Mouse (Mus musculus) spleen, adult 2 months (tissue): ENCODE results near the gene Trmo. TPM values are rescaled to one million over a fixed set of nuclear protein-coding genes. Genes with fewer than 3 reads are reported as not detected.

Source experiments
- DNase-seq, 2 experiments: peaks; one replicate each; pipeline versions ENCODE4 v3.0.0 to v3.0.0-alpha.2; 2012 to 2021; ENCODE audit warnings: low spot score in 2 of 2, low read depth in 1 of 2
- H3K27ac ChIP-seq: fragments of 200-500 bp; 2 replicates; pipeline ENCODE4 v1.5.1; 2012; ENCODE audit warnings: low read length, inconsistent platforms; ENCODE audit not compliant: insufficient read depth
- H3K27me3 ChIP-seq: fragments of 200-500 bp; 2 replicates; pipeline ENCODE4 v1.6.1; 2012; ENCODE audit warnings: mild to moderate bottlenecking, moderate library complexity, low read length, inconsistent platforms; ENCODE audit not compliant: control insufficient read depth, insufficient read depth
- H3K36me3 ChIP-seq: fragments of 200-500 bp; 2 replicates; pipeline ENCODE4 v1.6.1; 2012; ENCODE audit warnings: mild to moderate bottlenecking, low read length, inconsistent platforms; ENCODE audit not compliant: control insufficient read depth, insufficient read depth
- H3K4me1 ChIP-seq: fragments of 200-500 bp; 2 replicates; pipeline ENCODE4 v1.6.1; 2011; ENCODE audit warnings: inconsistent platforms; ENCODE audit not compliant: control insufficient read depth, insufficient read depth, insufficient read length
- H3K4me3 ChIP-seq: fragments of 200-500 bp; 2 replicates; pipeline ENCODE4 v1.5.1; 2011; ENCODE audit warnings: mild to moderate bottlenecking, inconsistent platforms; ENCODE audit not compliant: insufficient read depth, insufficient read length; ENCODE audit errors: extremely low read depth
- CTCF ChIP-seq: fragments of 200-500 bp; IDR thresholded peaks from 2 replicates; pipeline ENCODE4 v1.5.1; 2011; ENCODE audit warnings: mild to moderate bottlenecking, inconsistent platforms; ENCODE audit not compliant: insufficient read depth, insufficient read length, insufficient replicate concordance; ENCODE audit errors: extremely low read depth
- POLR2A ChIP-seq: fragments of 200-500 bp; IDR thresholded peaks from 2 replicates; pipeline ENCODE4 v1.6.1; 2011; ENCODE audit warnings: low read depth, low read length, inconsistent platforms
- WGBS: fragments of 180-500 bp; shearing (Covaris S2); methylation state at CpG from one replicate; pipeline ENCODE4 v1.1.7; 2018; 5-methylcytosine and 5-hydroxymethylcytosine counted together
- polyA plus RNA-seq: library from polyadenylated mRNA; depleted of rRNA; stranded (reverse); fragments of >200 nt; gene quantifications from 2 replicates; pipeline ENCODE4 v1.2.3, GENCODE M21; 2012

Gene Trmo
- polyA plus RNA-seq, 1 experiment: 11.6 TPM

- H3K4me3 ChIP-seq: no peak overlapping the region
- 0 out of 2 replicates have a peak, but pooled peaks cover 1% of the 10 kb centered on the region for H3K27me3 ChIP-seq
- H3K36me3 ChIP-seq: peaks cover 9% of the 10 kb centered on the region
- no peak overlapping the region for H3K27ac ChIP-seq
- DNase-seq: peak in 1 of 2 experiments; percentile 18
- peak; percentile 11; the same call in 1 of the 2 replicates for TF ChIP-seq CTCF
- no peak for TF ChIP-seq POLR2A
- H3K4me1 ChIP-seq: no peaks in the 10 kb centered on the region
- WGBS: 55% methylated on average over 6 of the region's 6 CpGs
Observed at GRCm38 (mm10) chr4:46374455-46374854, 14.8 kb downstream of the Trmo start.

- TF ChIP-seq POLR2A (no peak), CTCF (no peak)
- H3K4me1 ChIP-seq: no peaks in the 10 kb centered on the region
- 0 out of 2 replicates have a peak, but pooled peaks cover 1% of the 10 kb centered on the region for H3K27me3 ChIP-seq
- 16% methylated on average over 19 of the region's 19 CpGs for WGBS
- no peak for DNase-seq
- H3K4me3 ChIP-seq: no peak overlapping the region
- H3K36me3 ChIP-seq: no peaks in the 10 kb centered on the region
- H3K27ac ChIP-seq: no peak overlapping the region
Observed at GRCm38 (mm10) chr4:46371030-46371429, 18.2 kb downstream of the Trmo start.

GRCm38 (mm10) chr4:46370406-46370805 lies 18.8 kb downstream of the Trmo start:
- TF ChIP-seq CTCF (no peak), POLR2A (no peak)
- WGBS: 50% methylated on average over 6 of the region's 6 CpGs
- DNase-seq: no peak
- no peaks in the 10 kb centered on the region for H3K36me3 ChIP-seq
- 0 out of 2 replicates have a peak, but pooled peaks cover 1% of the 10 kb centered on the region for H3K27me3 ChIP-seq
- H3K4me3 ChIP-seq: no peak overlapping the region
- H3K27ac ChIP-seq: no peak overlapping the region
- H3K4me1 ChIP-seq: no peaks in the 10 kb centered on the region

- H3K4me1 ChIP-seq: no peaks in the 10 kb centered on the region
- no peak for DNase-seq
- H3K27ac ChIP-seq: no peak overlapping the region
- no peak overlapping the region for H3K4me3 ChIP-seq
- H3K27me3 ChIP-seq: 0 out of 2 replicates have a peak, but pooled peaks cover 1% of the 10 kb centered on the region
- WGBS: 66% methylated on average over 4 of the region's 4 CpGs
- TF ChIP-seq POLR2A: no peak
- TF ChIP-seq CTCF: no peak
- no peaks in the 10 kb centered on the region for H3K36me3 ChIP-seq
Observed at GRCm38 (mm10) chr4:46369070-46369469, 20.2 kb downstream of the Trmo start.

GRCm38 (mm10) chr4:46367487-46367959 lies 21.7 kb downstream of the Trmo start:
- DNase-seq: no peak
- Histone ChIP-seq H3K27ac (no peak overlapping the region), H3K4me1 (no peaks in the 10 kb centered on the region), H3K36me3 (no peaks in the 10 kb centered on the region), H3K27me3 (0 out of 2 replicates have a peak, but pooled peaks cover 1% of the 10 kb centered on the region), H3K4me3 (no peak overlapping the region)
- 30% methylated on average over 12 of the region's 12 CpGs for WGBS
- no peak for TF ChIP-seq POLR2A

- WGBS: 79% methylated on average over 2 of the region's 2 CpGs
- no peaks in the 10 kb centered on the region for H3K4me1 ChIP-seq
- no peak overlapping the region for H3K27ac ChIP-seq
- no peak for TF ChIP-seq POLR2A
- TF ChIP-seq CTCF: no peak
- H3K4me3 ChIP-seq: no peak overlapping the region
- no peak for DNase-seq
- H3K27me3 ChIP-seq: no peaks in the 10 kb centered on the region
- no peaks in the 10 kb centered on the region for H3K36me3 ChIP-seq
Observed at GRCm38 (mm10) chr4:46364360-46364759, 24.9 kb downstream of the Trmo start.

GRCm38 (mm10) chr4:46361258-46361657 lies 28.0 kb downstream of the Trmo start:
- H3K4me1 ChIP-seq: no peaks in the 10 kb centered on the region
- DNase-seq: no peak
- H3K27ac ChIP-seq: no peak overlapping the region
- 76% methylated on average over 5 of the region's 5 CpGs for WGBS
- H3K36me3 ChIP-seq: no peaks in the 10 kb centered on the region
- no peak overlapping the region for H3K4me3 ChIP-seq
- TF ChIP-seq CTCF (no peak), POLR2A (no peak)
- no peaks in the 10 kb centered on the region for H3K27me3 ChIP-seq
